Mouse (Mus musculus) cerebellum, adult 2 months (tissue): ENCODE measurements around the gene Msrb2.

ENCODE experiments used
- CTCF ChIP-seq: fragments of 200-500 bp; IDR thresholded peaks from 2 replicates; pipeline ENCODE4 v1.5.1; 2011; ENCODE audit warnings: low read depth, mild to moderate bottlenecking, control low read depth, low read length, moderate library complexity, borderline replicate concordance; ENCODE audit not compliant: insufficient read depth
- POLR2A ChIP-seq: fragments of 200-500 bp; IDR thresholded peaks from 2 replicates; pipeline ENCODE4 v1.6.1; 2011; ENCODE audit warnings: low read length, control low read depth, borderline replicate concordance; ENCODE audit not compliant: insufficient read depth

- TF ChIP-seq CTCF (no peak), POLR2A (no peak)
These were observed 35.3 kb downstream of the Msrb2 start for GRCm38 (mm10) chr2:19406531-19406930.
